Comparison of ENCODE assay signal across 27 mouse cellular contexts in the genomic region with DNA sequence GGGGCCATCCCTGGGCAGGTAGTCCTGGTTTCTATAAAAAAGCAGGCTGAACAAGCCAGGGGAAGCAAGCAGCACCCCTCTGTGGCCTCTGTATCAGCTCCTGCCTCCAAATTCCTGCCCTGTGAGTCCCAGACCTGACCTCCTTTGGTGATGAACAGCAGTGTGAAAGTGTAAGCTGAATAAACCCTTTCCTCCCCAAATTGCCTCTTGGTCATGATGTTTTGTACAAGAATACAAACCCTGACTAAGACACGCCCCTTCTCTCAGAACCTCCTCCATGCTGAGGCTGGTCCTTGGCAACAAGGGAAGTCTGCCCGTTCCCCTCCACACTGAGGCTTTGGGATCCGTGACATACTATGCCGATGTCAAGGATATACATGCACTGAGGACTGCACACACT.
DNase-seq lines count a peak whose midpoint lies in the region; ATAC-seq lines count a peak whose summit lies in the region.
"Had no signal": no experiment of that assay in that cellular context is flagged by ENCODE, and none has a peak within 500 bp of the region (broad histone marks: within the 10 kb centered on the region; RNA-seq: fewer than 3 reads in every experiment).

No protein-coding gene starts in this region.

- 0 out of 2 replicates have a peak, but pooled peaks have one; percentile 18 for ATAC-seq in intestine, embryonic 15.5 days
- ATAC-seq in intestine, embryonic 16.5 days, result no peak
- ATAC-seq in stomach, embryonic 15.5 days (ENCODE audit: insufficient read depth, low FRiP score, low read depth), result 0 out of 2 replicates have a peak, but pooled peaks have one; percentile 27
- ATAC-seq: activated CD4-positive, CD25-positive, alpha-beta regulatory T cell, adult 4 months; forebrain, embryonic 13.5 days; forebrain, embryonic 16.5 days; hindbrain, embryonic 16.5 days had no signal

- H3K9ac ChIP-seq in intestine, embryonic 15.5 days, result no peak overlapping the region
- no peak overlapping the region for H3K9ac ChIP-seq in intestine, embryonic 16.5 days (ENCODE audit: low read depth, low read length)
- H3K9ac ChIP-seq in stomach, embryonic 15.5 days, result no peak overlapping the region
- H3K9ac ChIP-seq: forebrain, embryonic 13.5 days; heart, embryonic 12.5 days; heart, embryonic 15.5 days; hindbrain, embryonic 13.5 days had no signal

- WGBS in intestine, embryonic 15.5 days, result 86% methylated on average over 4 of the region's 4 CpGs
- WGBS in intestine, embryonic 16.5 days, result 92% methylated on average over 4 of the region's 4 CpGs
- WGBS in stomach, embryonic 15.5 days, result 90% methylated on average over 4 of the region's 4 CpGs

- DNase-seq in WW6 (ENCODE audit: low read depth, low spot score), result peak; percentile 22
- DNase-seq in frontal cortex, adult 2 months (ENCODE audit: extremely low spot score in 1 of 2, low spot score in 1 of 2), result no peak
- no peak for DNase-seq in kidney, adult 9 months
- no peak for DNase-seq in kidney, adult 8-10 months
- DNase-seq in layer of hippocampus, postnatal 25 days (ENCODE audit: extremely low spot score in 1 of 2, low spot score in 1 of 2), result no peak
- DNase-seq: adrenal gland, adult 8-10 months; adrenal gland, postnatal 25 days; cerebellum, adult 11-12 months; cerebellum, adult 8-10 months; cerebellum, postnatal 10 days; gastrocnemius, adult 2 months; gastrocnemius, postnatal 14 days; heart, adult 11 months; heart, postnatal 10 days; heart, postnatal 36 days had no signal

- no peak overlapping the region for H3K27ac ChIP-seq in intestine, embryonic 15.5 days
- no peak overlapping the region for H3K27ac ChIP-seq in intestine, embryonic 16.5 days (ENCODE audit: low read length)
- peak overlapping the region; percentile 31; the same call in 1 of the 2 replicates for H3K27ac ChIP-seq in stomach, embryonic 15.5 days
- H3K27ac ChIP-seq: forebrain, embryonic 10.5 days; forebrain, embryonic 13.5 days; gastrocnemius, adult 2 months; heart, embryonic 15.5 days; hindbrain, embryonic 10.5 days; hindbrain, embryonic 13.5 days had no signal

- H3K36me3 ChIP-seq in intestine, embryonic 15.5 days, result no peaks in the 10 kb centered on the region
- no peaks in the 10 kb centered on the region for H3K36me3 ChIP-seq in intestine, embryonic 16.5 days (ENCODE audit: control insufficient read depth, insufficient read depth, low read length)
- no peaks in the 10 kb centered on the region for H3K36me3 ChIP-seq in stomach, embryonic 15.5 days
- H3K36me3 ChIP-seq: forebrain, embryonic 10.5 days; heart, embryonic 12.5 days; heart, embryonic 15.5 days; hindbrain, embryonic 10.5 days; hindbrain, embryonic 13.5 days had no signal

- H3K4me3 ChIP-seq in intestine, embryonic 15.5 days (replicated peaks), result no peak overlapping the region
- H3K4me3 ChIP-seq in intestine, embryonic 16.5 days (ENCODE audit: low read length), result no peak overlapping the region
- no peak overlapping the region for H3K4me3 ChIP-seq in stomach, embryonic 15.5 days (replicated peaks)
- H3K4me3 ChIP-seq: forebrain, embryonic 10.5 days; forebrain, embryonic 13.5 days; gastrocnemius, adult 2 months; heart, embryonic 12.5 days; heart, embryonic 15.5 days; hindbrain, embryonic 10.5 days; hindbrain, embryonic 13.5 days had no signal

- no peaks in the 10 kb centered on the region for H3K27me3 ChIP-seq in intestine, embryonic 15.5 days (replicated peaks)
- no peaks in the 10 kb centered on the region for H3K27me3 ChIP-seq in intestine, embryonic 16.5 days (replicated peaks; ENCODE audit: control insufficient read depth, insufficient read depth, low read length)
- H3K27me3 ChIP-seq in stomach, embryonic 15.5 days (replicated peaks), result no peaks in the 10 kb centered on the region
- H3K27me3 ChIP-seq: forebrain, embryonic 13.5 days; heart, embryonic 12.5 days; heart, embryonic 15.5 days; hindbrain, embryonic 13.5 days had no signal

- no peak overlapping the region for H3K4me2 ChIP-seq in intestine, embryonic 15.5 days (replicated peaks)
- H3K4me2 ChIP-seq in intestine, embryonic 16.5 days (ENCODE audit: low read depth, low read length), result no peak overlapping the region
- no peak overlapping the region for H3K4me2 ChIP-seq in stomach, embryonic 15.5 days
- H3K4me2 ChIP-seq: forebrain, embryonic 13.5 days; heart, embryonic 12.5 days; heart, embryonic 15.5 days; hindbrain, embryonic 13.5 days had no signal

- H3K9me3 ChIP-seq in intestine, embryonic 15.5 days, result no peaks in the 10 kb centered on the region
- no peaks in the 10 kb centered on the region for H3K9me3 ChIP-seq in intestine, embryonic 16.5 days (ENCODE audit: control insufficient read depth, low read length)
- no peaks in the 10 kb centered on the region for H3K9me3 ChIP-seq in stomach, embryonic 15.5 days
- H3K9me3 ChIP-seq: forebrain, embryonic 10.5 days; forebrain, embryonic 13.5 days; heart, embryonic 12.5 days; heart, embryonic 15.5 days; hindbrain, embryonic 10.5 days; hindbrain, embryonic 13.5 days had no signal

- no peaks in the 10 kb centered on the region for H3K4me1 ChIP-seq in intestine, embryonic 15.5 days (replicated peaks)
- H3K4me1 ChIP-seq in intestine, embryonic 16.5 days (ENCODE audit: control insufficient read depth, insufficient read depth, low read length), result no peaks in the 10 kb centered on the region
- H3K4me1 ChIP-seq in stomach, embryonic 15.5 days, result no peaks in the 10 kb centered on the region
- H3K4me1 ChIP-seq: forebrain, embryonic 10.5 days; forebrain, embryonic 13.5 days; hindbrain, embryonic 10.5 days; hindbrain, embryonic 13.5 days had no signal
